Comparison of ENCODE assay signal across 17 mouse cellular contexts in genomic region chr5:129263118-129263517, GRCm38 (mm10).
DNase-seq lines count a peak whose midpoint lies in the region; ATAC-seq and TF ChIP-seq lines count a peak whose summit lies in the region.
"Had no signal": no experiment of that assay in that cellular context is flagged by ENCODE, and none has a peak within 500 bp of the region (broad histone marks: within the 10 kb centered on the region; RNA-seq: fewer than 3 reads in every experiment).

No protein-coding gene starts in this region.

- no peak for ATAC-seq in midbrain, embryonic 11.5 days (ENCODE audit: low FRiP score)
- ATAC-seq: forebrain, embryonic 13.5 days had no signal

- H3K4me1 ChIP-seq in heart, adult 2 months (ENCODE audit: control insufficient read depth, insufficient read depth, low read length), result peaks cover 25% of the 10 kb centered on the region
- no peaks in the 10 kb centered on the region; the same call in 1 of the 2 replicates for H3K4me1 ChIP-seq in midbrain, embryonic 11.5 days (ENCODE audit: control insufficient read depth, insufficient read depth, low read length)
- peaks cover 14% of the 10 kb centered on the region for H3K4me1 ChIP-seq in midbrain, embryonic 10.5 days
- H3K4me1 ChIP-seq: forebrain, embryonic 13.5 days; stomach, embryonic 15.5 days had no signal

- no peak overlapping the region for H3K9ac ChIP-seq in heart, adult 2 months (ENCODE audit: low read depth, low read length)
- no peak overlapping the region for H3K9ac ChIP-seq in midbrain, embryonic 11.5 days (ENCODE audit: low read length)
- H3K9ac ChIP-seq: forebrain, embryonic 13.5 days; stomach, embryonic 15.5 days had no signal

- TF ChIP-seq CTCF in heart, adult 2 months (IDR thresholded peaks at IDR 0.05), result no peak

- H3K9me3 ChIP-seq in midbrain, embryonic 11.5 days (ENCODE audit: control insufficient read depth, low read length), result no peaks in the 10 kb centered on the region
- no peaks in the 10 kb centered on the region for H3K9me3 ChIP-seq in midbrain, embryonic 10.5 days (replicated peaks)
- H3K9me3 ChIP-seq: forebrain, embryonic 13.5 days; heart, embryonic 10.5 days; stomach, embryonic 15.5 days had no signal

- no peak for TF ChIP-seq POLR2A in heart, adult 2 months (IDR thresholded peaks at IDR 0.05; ENCODE audit: insufficient read depth, low read depth, low read length)

- H3K79me2 ChIP-seq in heart, adult 2 months (replicated peaks; ENCODE audit: control insufficient read depth, insufficient read depth, low read length), result no peaks in the 10 kb centered on the region

- no peaks in the 10 kb centered on the region for H3K36me3 ChIP-seq in heart, adult 2 months (ENCODE audit: control insufficient read depth, insufficient read depth, low read length)
- no peaks in the 10 kb centered on the region for H3K36me3 ChIP-seq in midbrain, embryonic 11.5 days (ENCODE audit: control insufficient read depth, insufficient read depth, low read length)
- no peaks in the 10 kb centered on the region for H3K36me3 ChIP-seq in midbrain, embryonic 10.5 days
- H3K36me3 ChIP-seq: heart, embryonic 10.5 days; stomach, embryonic 15.5 days had no signal

- peak overlapping the region; percentile 36 for H3K27ac ChIP-seq in heart, adult 2 months
- H3K27ac ChIP-seq in midbrain, embryonic 11.5 days (ENCODE audit: low read depth, low read length), result no peak overlapping the region
- H3K27ac ChIP-seq in midbrain, embryonic 10.5 days (replicated peaks), result no peak overlapping the region
- H3K27ac ChIP-seq: forebrain, embryonic 13.5 days; heart, embryonic 10.5 days; stomach, embryonic 15.5 days had no signal

- H3K4me3 ChIP-seq in heart, adult 2 months, result no peak overlapping the region
- no peak overlapping the region for H3K4me3 ChIP-seq in midbrain, embryonic 11.5 days (ENCODE audit: low read depth, low read length)
- no peak overlapping the region for H3K4me3 ChIP-seq in midbrain, embryonic 10.5 days
- H3K4me3 ChIP-seq: forebrain, embryonic 13.5 days; heart, embryonic 10.5 days; stomach, embryonic 15.5 days had no signal

- TF ChIP-seq EP300 in heart, adult 2 months (IDR thresholded peaks at IDR 0.05; ENCODE audit: insufficient read depth, low read depth, low read length), result no peak

- intact Hi-C loops in heart, adult 2 months (cut with DNase I), result no loop called here

- H3K4me2 ChIP-seq in midbrain, embryonic 11.5 days, result no peak overlapping the region
- H3K4me2 ChIP-seq: forebrain, embryonic 13.5 days; liver, embryonic 11.5 days; stomach, embryonic 15.5 days had no signal

- WGBS in heart, adult 2 months, result 30% methylated on average over 9 of the region's 9 CpGs
- WGBS in midbrain, embryonic 11.5 days, result 74% methylated on average over 9 of the region's 9 CpGs
- WGBS in midbrain, embryonic 10.5 days, result 69% methylated on average over 9 of the region's 9 CpGs

- DNase-seq in heart, adult 2 months, result no peak
- DNase-seq in heart, adult 9 months (ENCODE audit: low spot score in 2 of 2), result no peak
- DNase-seq in kidney, postnatal 10 days, result peak; percentile 21
- DNase-seq in kidney, adult 8-10 months, result no peak
- peak; percentile 41 for DNase-seq in midbrain, embryonic 11.5 days (ENCODE audit: low spot score, missing footprints)
- no peak for DNase-seq in midbrain, embryonic 10.5 days (ENCODE audit: low spot score)
- DNase-seq in embryo, embryonic 10 days (ENCODE audit: low spot score), result no peak
- DNase-seq: adrenal gland, adult 2 months; cerebellum, adult 2 months; gastrocnemius, postnatal 25 days; retina, postnatal 1 day; thymus, adult 18-20 months; thymus, postnatal 4 days had no signal

- no peaks in the 10 kb centered on the region for H3K27me3 ChIP-seq in heart, adult 2 months (ENCODE audit: control insufficient read depth, insufficient read depth, low read length)
- no peaks in the 10 kb centered on the region for H3K27me3 ChIP-seq in midbrain, embryonic 11.5 days (ENCODE audit: control insufficient read depth, insufficient read depth, low read length)
- no peaks in the 10 kb centered on the region for H3K27me3 ChIP-seq in midbrain, embryonic 10.5 days (ENCODE audit: low read depth, poor library complexity, severe bottlenecking)
- H3K27me3 ChIP-seq: forebrain, embryonic 13.5 days; stomach, embryonic 15.5 days had no signal

Comparison
In these comparisons a context has a peak if more than half of its experiments do, and no peak if none do; other contexts are left out.
1. DNase-seq: peak in kidney, postnatal 10 days (single experiment) and midbrain, embryonic 11.5 days (single experiment); none in heart, adult 2 months (0 of 2), heart, adult 9 months (0 of 2), kidney, adult 8-10 months (0 of 2), midbrain, embryonic 10.5 days (single experiment) and embryo, embryonic 10 days (single experiment).